ENCODE assay signal across 26 mouse cellular contexts in the genomic region with DNA sequence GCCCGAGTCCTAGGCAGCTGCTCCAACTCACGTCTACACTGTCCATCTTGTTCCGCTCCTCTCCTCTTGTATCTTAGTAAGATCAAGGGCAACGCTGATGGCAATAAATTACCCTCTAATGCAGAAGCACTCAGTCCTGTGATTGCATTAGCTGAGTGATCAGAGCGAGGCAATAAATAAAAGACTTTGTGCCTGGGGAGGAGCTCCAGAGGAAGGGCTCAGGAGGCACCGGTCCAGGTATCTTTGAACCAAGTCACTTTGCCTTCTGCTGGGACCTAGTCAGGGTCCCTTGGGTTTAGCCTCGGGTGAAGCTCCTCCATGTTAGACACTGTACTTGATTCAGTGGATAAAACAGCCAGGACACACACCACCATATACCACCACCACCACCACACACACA.
DNase-seq lines count a peak whose midpoint lies in the region; ATAC-seq and TF ChIP-seq lines count a peak whose summit lies in the region.
"Had no signal": no experiment of that assay in that cellular context is flagged by ENCODE, and none has a peak within 500 bp of the region (broad histone marks: within the 10 kb centered on the region; RNA-seq: fewer than 3 reads in every experiment).

No protein-coding gene starts in this region.

- no peak overlapping the region for H3K27ac ChIP-seq in kidney, postnatal 0 days
- H3K27ac ChIP-seq in kidney, adult 2 months (ENCODE audit: insufficient read depth, low read depth, low read length) = no peak overlapping the region
- H3K27ac ChIP-seq in intestine, postnatal 0 days (ENCODE audit: low read depth, low read length) = no peak overlapping the region
- H3K27ac ChIP-seq: embryonic facial prominence, embryonic 12.5 days; embryonic facial prominence, embryonic 15.5 days; gastrocnemius, adult 2 months; heart, adult 2 months; hindbrain, embryonic 12.5 days; hindbrain, embryonic 15.5 days had no signal

- 30% methylated on average over 7 of the region's 7 CpGs for WGBS in kidney, postnatal 0 days
- WGBS in kidney, adult 2 months = 57% methylated on average over 7 of the region's 7 CpGs
- 19% methylated on average over 7 of the region's 7 CpGs for WGBS in intestine, postnatal 0 days

- no peak for TF ChIP-seq CTCF in kidney, postnatal 0 days (IDR thresholded peaks at IDR 0.05; ENCODE audit: low read depth)
- TF ChIP-seq CTCF in kidney, adult 2 months (conservative IDR thresholded peaks at IDR 0.05; ENCODE audit: insufficient read depth, insufficient read length, low read depth, low read length) = no peak
- TF ChIP-seq CTCF in intestine, postnatal 0 days (IDR thresholded peaks at IDR 0.05; ENCODE audit: low read depth) = no peak

- peak; percentile 37 for DNase-seq in adrenal gland, adult 2 months
- DNase-seq in adrenal gland, postnatal 25 days = no peak
- DNase-seq in heart, adult 11 months = peak; percentile 59
- DNase-seq in heart, adult 9 months (ENCODE audit: low spot score in 2 of 2) = no peak
- DNase-seq in kidney, postnatal 0 days (ENCODE audit: low spot score) = peak; percentile 11
- no peak for DNase-seq in kidney, adult 2 months
- no peak for DNase-seq in neural tube, embryonic 10.5 days (ENCODE audit: extremely low spot score, low spot score)
- DNase-seq: B cell, adult 2 months; cerebellum, adult 18-20 months; cerebellum, adult 9-10 months; cerebellum, postnatal 14 days; forebrain, postnatal 0 days; gastrocnemius, adult 2 months; gastrocnemius, postnatal 14 days; heart, adult 2 months; kidney, adult 8-10 months had no signal

- no peak for ATAC-seq in kidney, postnatal 0 days (replicated peaks; ENCODE audit: low FRiP score, low read depth)
- ATAC-seq in intestine, postnatal 0 days = peak; percentile 67
- ATAC-seq: forebrain, embryonic 14.5 days; forebrain, postnatal 0 days; Patski had no signal

- H3K4me2 ChIP-seq in kidney, postnatal 0 days (ENCODE audit: low read length) = no peak overlapping the region
- no peak overlapping the region for H3K4me2 ChIP-seq in intestine, postnatal 0 days (replicated peaks; ENCODE audit: low read depth)
- H3K4me2 ChIP-seq: embryonic facial prominence, embryonic 12.5 days; embryonic facial prominence, embryonic 15.5 days; heart, embryonic 11.5 days; hindbrain, embryonic 12.5 days; hindbrain, embryonic 15.5 days had no signal

- no peak for TF ChIP-seq POLR2A in kidney, adult 2 months (IDR thresholded peaks at IDR 0.05; ENCODE audit: low read depth, low read length)

- H3K27me3 ChIP-seq in kidney, postnatal 0 days (ENCODE audit: insufficient read depth, low read length) = no peaks in the 10 kb centered on the region
- H3K27me3 ChIP-seq in kidney, adult 2 months (replicated peaks; ENCODE audit: control insufficient read depth, insufficient read depth, low read length) = no peaks in the 10 kb centered on the region
- no peaks in the 10 kb centered on the region for H3K27me3 ChIP-seq in intestine, postnatal 0 days (replicated peaks; ENCODE audit: control insufficient read depth, insufficient read depth, low read length)
- H3K27me3 ChIP-seq: CH12.LX; embryonic facial prominence, embryonic 12.5 days; embryonic facial prominence, embryonic 15.5 days; hindbrain, embryonic 12.5 days; hindbrain, embryonic 15.5 days; Patski had no signal

- H3K9ac ChIP-seq in kidney, postnatal 0 days (ENCODE audit: low read depth, low read length) = no peak overlapping the region
- H3K9ac ChIP-seq in intestine, postnatal 0 days (ENCODE audit: low read depth, low read length) = no peak overlapping the region
- H3K9ac ChIP-seq: embryonic facial prominence, embryonic 12.5 days; embryonic facial prominence, embryonic 15.5 days; forebrain, postnatal 0 days; hindbrain, embryonic 12.5 days; hindbrain, embryonic 15.5 days had no signal

- H3K9me3 ChIP-seq in kidney, postnatal 0 days (replicated peaks; ENCODE audit: low read length) = no peaks in the 10 kb centered on the region
- no peaks in the 10 kb centered on the region for H3K9me3 ChIP-seq in intestine, postnatal 0 days (ENCODE audit: control insufficient read depth)
- H3K9me3 ChIP-seq: embryonic facial prominence, embryonic 12.5 days; embryonic facial prominence, embryonic 15.5 days; G1E; hindbrain, embryonic 12.5 days; hindbrain, embryonic 15.5 days had no signal

- no peaks in the 10 kb centered on the region for H3K4me1 ChIP-seq in kidney, postnatal 0 days (replicated peaks; ENCODE audit: insufficient read depth, low read length)
- no peaks in the 10 kb centered on the region; the same call in 1 of the 2 replicates for H3K4me1 ChIP-seq in kidney, adult 2 months (ENCODE audit: control insufficient read depth, insufficient read depth, low read length)
- no peaks in the 10 kb centered on the region for H3K4me1 ChIP-seq in intestine, postnatal 0 days (replicated peaks; ENCODE audit: control insufficient read depth, insufficient read depth, low read length)
- H3K4me1 ChIP-seq: embryonic facial prominence, embryonic 12.5 days; embryonic facial prominence, embryonic 15.5 days; hindbrain, embryonic 12.5 days; hindbrain, embryonic 15.5 days had no signal

- H3K4me3 ChIP-seq in kidney, postnatal 0 days (replicated peaks; ENCODE audit: low read depth, low read length) = no peak overlapping the region
- no peak overlapping the region for H3K4me3 ChIP-seq in kidney, adult 2 months (ENCODE audit: insufficient read depth, low read depth, low read length)
- no peak overlapping the region for H3K4me3 ChIP-seq in intestine, postnatal 0 days (ENCODE audit: low read depth, low read length)
- H3K4me3 ChIP-seq: embryonic facial prominence, embryonic 12.5 days; embryonic facial prominence, embryonic 15.5 days; gastrocnemius, adult 2 months; heart, adult 2 months; hindbrain, embryonic 12.5 days; hindbrain, embryonic 15.5 days had no signal

- no peaks in the 10 kb centered on the region for H3K36me3 ChIP-seq in kidney, postnatal 0 days (ENCODE audit: insufficient read depth, low read length)
- no peaks in the 10 kb centered on the region for H3K36me3 ChIP-seq in kidney, adult 2 months (ENCODE audit: control insufficient read depth, insufficient read depth, low read length)
- no peaks in the 10 kb centered on the region for H3K36me3 ChIP-seq in intestine, postnatal 0 days (ENCODE audit: control insufficient read depth, insufficient read depth)
- H3K36me3 ChIP-seq: embryonic facial prominence, embryonic 12.5 days; embryonic facial prominence, embryonic 15.5 days; G1E; hindbrain, embryonic 12.5 days; hindbrain, embryonic 15.5 days had no signal

Comparison
In these comparisons a context has a peak if more than half of its experiments do, and no peak if none do; other contexts are left out.
1. DNase-seq: peak in adrenal gland, adult 2 months (single experiment), heart, adult 11 months (single experiment) and kidney, postnatal 0 days (single experiment); none in adrenal gland, postnatal 25 days (single experiment), heart, adult 9 months (0 of 2), kidney, adult 2 months (single experiment) and neural tube, embryonic 10.5 days (single experiment).